Mouse (Mus musculus) layer of hippocampus, postnatal 10 days (tissue): ENCODE measurements around the gene Fastk. TPM values are rescaled to one million over a fixed set of nuclear protein-coding genes. Genes with fewer than 3 reads are reported as not detected.

Experiments used
- DNase-seq, 2 experiments: peaks; one replicate each; pipeline ENCODE4 v3.0.0; 2021; ENCODE audit warnings: low spot score in 2 of 2
- total RNA-seq, 2 experiments: library from RNA; stranded (reverse); gene quantifications; 2 replicates each; pipeline ENCODE4 v1.2.3; 2021

The Fastk gene
- total RNA-seq, 2 experiments from 2014 or later, result 87.4 to 111 TPM

GRCm38 (mm10) chr5:24393392-24393997 is 51.6 kb downstream of the Fastk start, which contains the start of gene Abcb8:
TSS of gene Abcb8 (plus strand) at chr5:24393663.
- DNase-seq, result peak; percentile 88 to 90

DNA sequence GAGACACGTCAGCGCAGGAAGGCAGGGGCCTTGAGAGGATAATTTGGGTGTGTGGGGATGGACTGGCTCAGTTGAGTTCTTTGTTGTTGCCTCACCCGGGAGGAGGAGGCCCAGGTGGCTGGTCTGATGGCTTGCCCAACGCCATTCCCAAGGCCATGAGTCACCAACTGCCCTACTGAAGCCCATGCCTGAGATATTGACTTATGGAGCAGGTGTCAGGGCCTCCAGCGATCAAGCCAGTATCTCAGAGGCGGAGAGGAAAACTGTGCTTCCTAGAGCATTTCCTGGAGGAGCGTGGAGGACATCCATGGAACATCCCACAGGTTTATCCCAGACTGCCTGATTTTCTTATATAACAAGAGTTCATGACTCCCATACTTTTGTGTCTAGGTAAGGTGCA is 52.4 kb downstream of the Fastk start:
- DNase-seq, result no peak

- DNase-seq, result no peak
Measured at GRCm38 (mm10) chr5:24391864-24392263, 53.2 kb downstream of the Fastk start, which contains the start of gene Atg9b. TSS of gene Atg9b (minus strand) at chr5:24392143.

DNA sequence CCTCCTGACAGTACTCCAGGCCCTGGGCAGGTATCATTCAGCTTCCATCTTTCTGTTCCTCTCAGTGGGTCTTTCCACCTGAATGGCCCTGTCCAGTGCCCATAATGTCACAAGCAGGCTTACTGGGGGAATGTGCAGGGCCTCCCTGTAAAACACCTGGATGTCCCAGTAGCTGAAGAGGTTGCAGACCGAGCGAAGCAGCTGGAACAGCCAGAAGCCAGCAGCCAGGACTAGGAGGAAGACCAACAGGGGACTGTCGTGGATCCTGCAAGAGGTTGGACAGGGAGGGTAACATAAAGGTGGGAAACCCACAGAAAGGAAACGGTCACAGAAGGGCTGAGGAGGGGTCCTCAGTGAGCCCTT is 55.4 kb downstream of the Fastk start:
- DNase-seq, result no peak

- no peak for DNase-seq
Measured at GRCm38 (mm10) chr5:24389011-24389657, 56.0 kb downstream of the Fastk start.

Other genes starting within 250 kb of the Fastk start
- gene Kcnh2, start 93.7 kb downstream of the Fastk start, total RNA-seq, result 10 to 100 TPM; 15.0 to 18.6 TPM
- 10 to 100 TPM; 10.1 to 11.8 TPM for gene Nos3, start 80.5 kb downstream of the Fastk start, total RNA-seq
- gene Atg9b, start 53.1 kb downstream of the Fastk start, total RNA-seq, result 1 to 10 TPM; 5.0 to 5.2 TPM
- 10 to 100 TPM; 40.0 to 53.1 TPM for gene Abcb8, start 51.6 kb downstream of the Fastk start, total RNA-seq
- gene Asic3, start 31.9 kb downstream of the Fastk start, total RNA-seq, result not detected
- gene Cdk5, start 21.8 kb downstream of the Fastk start, total RNA-seq, result 100 to 1,000 TPM; 127 to 133 TPM
- 10 to 100 TPM; 22.0 to 33.7 TPM for gene Slc4a2, start 21.4 kb downstream of the Fastk start, total RNA-seq
- 10 to 100 TPM; 24.1 to 26.4 TPM for gene Tmub1, start 2.6 kb upstream of the Fastk start, total RNA-seq
- gene Agap3, start 6.9 kb upstream of the Fastk start, total RNA-seq, result 100 to 1,000 TPM; 511 to 516 TPM
- gene Gbx1, start 81.9 kb upstream of the Fastk start, total RNA-seq, result not detected
- gene Asb10, start 95.7 kb upstream of the Fastk start, total RNA-seq, result under 1 TPM; 0.38 to 0.41 TPM
- not detected for gene 4931409K22Rik, start 111.5 kb upstream of the Fastk start, total RNA-seq
- gene Abcf2, start 132.2 kb upstream of the Fastk start, total RNA-seq, result 10 to 100 TPM; 53.2 to 57.3 TPM
- gene Chpf2, start 141.5 kb upstream of the Fastk start, total RNA-seq, result 10 to 100 TPM; 54.6 to 64.1 TPM
- gene Smarcd3, start 179.1 kb upstream of the Fastk start, total RNA-seq, result 100 to 1,000 TPM; 136 to 148 TPM
- gene Nub1, start 240.2 kb upstream of the Fastk start, total RNA-seq, result 10 to 100 TPM; 71.7 to 75.3 TPM